Mouse (Mus musculus) ES-Bruce4 (cell line): ENCODE data around the gene Igf2r.

Experiments used
- CTCF ChIP-seq: IDR thresholded peaks from one replicate; pipeline ENCODE4 v1.8.1; 2011; ENCODE audit warnings: low read depth, low read length
- EP300 ChIP-seq: IDR thresholded peaks from 2 replicates; pipeline ENCODE4 v1.6.1; 2011; ENCODE audit warnings: low read depth, low read length; ENCODE audit not compliant: insufficient read depth

DNA sequence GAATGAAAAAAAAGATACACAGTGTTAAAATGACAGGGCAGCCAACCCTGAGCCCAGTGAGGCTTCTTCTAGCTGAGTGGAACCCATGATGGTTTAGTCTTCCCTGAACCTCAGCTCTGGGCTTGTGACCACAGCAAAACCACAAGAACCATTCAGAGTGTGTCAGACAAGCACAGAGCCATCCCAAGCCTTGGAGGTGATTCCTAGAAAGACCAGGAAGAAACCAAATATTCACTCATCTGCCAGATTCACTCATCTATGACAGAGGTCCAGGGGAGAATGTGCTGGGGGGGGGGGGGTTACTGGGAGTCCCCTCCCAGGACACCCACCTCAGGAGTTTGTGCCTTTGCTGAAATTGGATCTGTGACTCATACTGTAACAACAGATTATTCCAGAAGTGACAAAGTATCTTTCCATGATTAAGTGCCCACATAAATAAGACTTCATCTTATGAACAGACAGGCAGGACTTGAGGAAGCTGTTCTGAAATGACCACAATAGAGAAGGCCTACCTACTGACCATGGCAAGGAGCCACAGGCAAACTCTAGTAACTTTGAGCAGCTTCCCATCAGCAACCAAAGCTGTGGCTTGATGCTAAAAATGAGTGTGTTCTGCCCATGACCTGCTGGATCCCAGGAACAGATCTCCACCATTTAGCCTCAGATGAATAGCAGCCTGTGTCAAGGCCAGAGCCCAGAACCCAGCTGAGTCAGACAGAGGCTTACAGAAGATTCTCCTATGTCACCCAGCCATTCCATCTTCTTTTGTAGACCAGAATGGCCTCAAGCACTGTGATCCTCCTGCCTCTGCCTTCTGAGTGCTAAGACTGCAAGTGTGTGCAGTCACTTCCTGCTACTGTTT, 35.4 kb upstream of the Igf2r start:
- TF ChIP-seq EP300 (no peak), CTCF (no peak)
